Mouse (Mus musculus): Measurements from ENCODE around the gene Nme1. TPM values are rescaled to one million over a fixed set of nuclear protein-coding genes. Genes with fewer than 3 reads are reported as not detected.

Nme1 gene
- total RNA-seq, 4 experiments from 2014 or later: 10.3 to 24.4 (median 11.8) TPM

Other genes with a start within 250 kb of the Nme1 start
- gene Utp18, start 82.8 kb downstream of the Nme1 start, total RNA-seq (2022): 10 to 100 TPM in 1 of 4 experiments, 1 to 10 TPM in 3; 7.6 to 11.1 (median 8.5) TPM
- gene Mbtd1, start 82.7 kb downstream of the Nme1 start, total RNA-seq (2022): 10 to 100 TPM in 2 of 4 experiments, 1 to 10 TPM in 2; 8.6 to 11.0 (median 9.4) TPM
- gene Nme2, start 12.3 kb downstream of the Nme1 start, total RNA-seq (2022): 100 to 1,000 TPM; 682 to 772 (median 716) TPM
- 10 to 100 TPM in 2 of 4 experiments, 1 to 10 TPM in 2; 7.0 to 15.4 (median 9.8) TPM for gene Gm20390, start 228 bp downstream of the Nme1 start, total RNA-seq (2022)
- 100 to 1,000 TPM; 142 to 167 (median 160) TPM for gene Spag9, start 27.6 kb upstream of the Nme1 start, total RNA-seq (2022)
- gene Tob1, start 242.9 kb upstream of the Nme1 start, total RNA-seq (2022): 100 to 1,000 TPM; 196 to 240 (median 221) TPM